Mouse (Mus musculus) layer of hippocampus, postnatal 25 days (tissue): ENCODE data around the gene Hoxb9. TPM values are rescaled to one million over a fixed set of nuclear protein-coding genes. Genes with fewer than 3 reads are reported as not detected.

Experiments
- DNase-seq, 2 experiments: peaks; one replicate each; pipeline ENCODE4 v3.0.0; 2022; ENCODE audit warnings: mixed read lengths in 2 of 2, low spot score in 1 of 2; ENCODE audit errors: extremely low spot score in 1 of 2
- total RNA-seq, 2 experiments: library from RNA; stranded (reverse); gene quantifications; 2 replicates each; pipeline ENCODE4 v1.2.3; 2021

Gene Hoxb9
- total RNA-seq, 2 experiments from 2014 or later: not detected

GRCm38 (mm10) chr11:96297428-96297827 lies 26.2 kb downstream of the Hoxb9 start:
- DNase-seq: no peak

DNA sequence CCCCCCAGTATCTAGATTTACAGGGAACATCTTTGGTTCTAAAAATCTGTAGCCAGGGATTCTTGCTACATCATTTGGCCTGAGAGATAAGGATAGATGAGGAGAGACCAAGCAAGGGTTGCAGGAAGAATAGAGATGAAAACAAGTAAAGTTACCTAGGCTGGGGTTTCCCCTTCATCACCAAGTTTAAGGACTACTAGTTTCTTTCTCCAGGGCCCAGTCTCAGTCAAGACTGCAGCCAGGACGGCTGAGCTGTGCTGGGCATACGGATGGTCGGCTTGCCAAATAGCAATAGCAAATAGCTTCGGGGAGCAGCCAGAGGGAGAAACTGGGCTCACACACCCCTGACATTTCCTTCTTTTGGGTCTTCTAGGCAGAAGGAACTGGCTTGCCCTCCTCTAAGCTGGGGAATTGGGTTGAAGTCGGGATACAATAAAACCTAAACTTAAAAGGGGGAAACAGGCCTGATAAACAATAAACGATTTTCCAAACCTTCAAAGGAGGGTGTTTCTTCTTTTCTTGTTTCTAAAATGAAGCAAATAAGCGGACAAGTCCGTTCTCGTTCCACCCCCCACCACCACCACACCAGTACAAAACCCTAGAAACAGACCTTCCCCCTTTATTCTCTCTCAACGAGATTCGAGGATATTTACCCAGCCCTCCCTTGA lies 26.8 kb downstream of the Hoxb9 start:
- DNase-seq: no peak

- DNase-seq: no peak
Observed at GRCm38 (mm10) chr11:96298895-96299667, 27.8 kb downstream of the Hoxb9 start.

DNA sequence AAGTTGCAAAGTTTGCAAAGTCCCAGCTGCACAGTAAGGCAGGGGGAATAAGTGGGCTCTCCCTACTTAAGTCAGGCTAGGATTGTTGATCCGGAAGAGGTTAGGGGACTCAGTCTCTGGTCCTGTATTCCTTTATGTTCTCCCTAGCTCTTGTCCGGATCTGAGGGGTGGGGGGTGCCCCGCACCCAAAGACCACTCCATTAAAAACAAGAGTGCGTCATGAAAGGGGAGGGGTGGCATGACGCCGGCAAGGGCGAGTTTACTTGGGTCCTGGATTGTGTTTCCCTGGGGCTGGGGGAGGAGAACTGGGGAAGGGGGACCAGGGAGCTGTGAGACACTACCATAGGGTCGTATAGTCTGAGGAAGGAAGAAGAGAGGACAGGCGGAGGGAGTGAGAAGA lies 28.5 kb downstream of the Hoxb9 start:
- no peak for DNase-seq

DNA sequence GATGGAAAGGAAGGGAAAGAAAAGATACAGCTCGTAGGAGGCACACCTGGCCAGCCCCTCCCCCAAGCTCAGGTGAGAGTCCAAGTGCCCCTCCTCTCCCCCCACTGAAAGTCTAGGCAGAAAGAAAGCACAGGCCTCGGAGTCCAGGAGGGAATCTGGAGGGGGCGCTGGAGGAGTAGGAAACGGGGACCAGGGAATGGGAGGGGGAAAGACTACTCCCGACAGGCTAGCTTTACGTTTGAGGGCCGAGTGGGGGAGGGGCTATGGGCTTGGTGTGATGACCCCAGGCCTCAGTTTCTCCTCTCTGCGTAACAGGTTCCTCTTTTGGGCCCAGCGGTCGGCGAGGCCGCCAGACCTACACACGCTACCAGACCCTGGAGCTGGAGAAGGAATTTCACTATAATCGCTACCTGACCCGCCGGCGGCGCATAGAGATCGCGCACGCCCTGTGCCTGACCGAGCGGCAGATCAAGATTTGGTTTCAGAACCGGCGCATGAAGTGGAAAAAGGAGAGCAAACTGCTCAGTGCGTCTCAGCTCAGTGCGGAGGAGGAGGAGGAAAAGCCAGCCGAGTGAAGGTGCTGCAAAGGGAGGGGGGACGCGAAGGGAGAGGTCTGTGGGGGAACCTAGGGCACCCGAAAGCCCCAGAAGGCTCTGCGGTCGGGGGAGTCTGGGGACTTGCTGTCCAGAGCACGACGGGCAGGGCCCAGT lies 29.3 kb downstream of the Hoxb9 start:
- DNase-seq: no peak

- no peak for DNase-seq
Observed at GRCm38 (mm10) chr11:96301064-96301431, 29.8 kb downstream of the Hoxb9 start.

DNA sequence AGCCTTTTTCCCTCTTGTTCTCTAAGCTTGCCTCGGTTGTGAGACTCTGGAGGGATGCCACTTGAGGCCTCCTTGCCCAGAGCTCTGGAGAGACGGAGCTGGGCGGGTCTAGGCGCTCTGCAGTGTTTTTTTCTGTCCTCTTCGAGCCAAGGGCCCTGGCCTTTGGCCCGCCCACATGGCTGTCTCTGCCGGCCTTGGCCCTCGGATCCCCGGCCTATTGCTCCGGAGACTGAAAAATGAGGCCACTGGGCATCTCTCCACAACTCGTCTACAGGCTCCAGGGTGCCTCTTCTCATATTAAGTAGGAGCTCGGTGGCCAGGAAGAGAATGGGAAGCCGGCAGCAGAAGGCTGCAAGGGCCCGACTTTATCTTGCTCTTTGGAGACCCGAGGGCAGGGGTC lies 30.6 kb downstream of the Hoxb9 start:
- DNase-seq: no peak

GRCm38 (mm10) chr11:96302381-96303150 lies 31.3 kb downstream of the Hoxb9 start:
- no peak for DNase-seq

GRCm38 (mm10) chr11:96303151-96304099 lies 32.2 kb downstream of the Hoxb9 start, which contains the start of gene Hoxb5:
Gene Hoxb5 (plus strand): TSS chr11:96303336.
- DNase-seq: peak in 1 of 2 experiments; percentile 41

- DNase-seq: no peak
Observed at GRCm38 (mm10) chr11:96304381-96305195, 33.3 kb downstream of the Hoxb9 start.

GRCm38 (mm10) chr11:96305505-96306182 lies 34.4 kb downstream of the Hoxb9 start:
- DNase-seq: no peak

DNA sequence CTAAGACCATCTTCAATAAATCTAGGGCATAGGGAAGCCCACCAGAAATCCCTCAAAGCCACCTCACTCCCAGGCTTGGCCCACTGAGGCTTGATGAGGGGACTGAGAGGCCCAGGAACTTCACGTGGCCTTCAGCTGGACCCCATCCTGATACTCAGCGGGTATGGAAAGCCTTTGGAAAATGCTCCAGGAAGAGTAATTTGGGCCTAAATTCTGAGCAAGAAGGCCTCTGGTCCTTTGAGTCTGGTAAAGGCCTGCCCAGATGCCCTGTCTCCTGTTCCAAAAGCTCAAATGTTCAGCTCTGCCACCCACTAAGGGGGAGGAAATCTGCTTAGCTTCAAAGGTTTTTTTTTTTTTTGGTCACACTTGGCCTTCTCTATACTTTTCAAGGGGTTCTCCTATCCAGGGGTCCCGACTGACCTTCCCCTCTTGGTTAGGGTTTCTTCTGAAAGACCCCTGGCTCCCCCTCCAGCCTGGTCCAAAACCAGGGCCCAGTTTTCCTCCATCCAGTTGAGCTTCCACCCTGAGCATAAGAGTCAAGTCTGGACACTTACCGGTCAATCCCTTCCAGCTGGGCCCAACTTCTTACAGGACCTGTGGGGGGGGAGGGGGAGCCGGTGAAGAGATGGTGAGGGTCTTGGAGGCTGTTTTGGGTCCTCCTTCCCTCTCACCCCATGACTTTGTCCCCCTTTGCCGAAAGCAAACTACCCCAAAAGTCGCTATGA lies 35.1 kb downstream of the Hoxb9 start:
- DNase-seq: no peak

DNA sequence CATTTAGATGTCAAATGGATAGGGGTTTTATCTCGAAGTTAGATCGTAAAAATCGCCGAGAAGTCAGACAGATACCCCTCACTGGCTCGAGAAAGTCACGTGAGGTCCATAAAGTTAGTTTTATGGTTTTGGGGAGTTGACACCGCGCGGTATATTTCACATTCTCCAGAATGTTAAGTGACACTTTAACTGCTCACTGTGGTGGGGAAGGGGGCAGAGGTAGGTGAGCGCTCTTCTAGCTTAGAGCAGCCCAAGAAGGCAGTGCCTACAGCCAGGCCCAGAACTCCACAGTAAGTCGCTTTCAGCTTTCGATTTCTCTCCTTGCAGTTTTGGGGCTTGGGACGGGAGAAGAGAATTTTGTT lies 35.6 kb downstream of the Hoxb9 start:
- no peak for DNase-seq

GRCm38 (mm10) chr11:96308763-96309162 lies 37.5 kb downstream of the Hoxb9 start:
- DNase-seq: no peak

GRCm38 (mm10) chr11:96309288-96309687 lies 38.0 kb downstream of the Hoxb9 start:
- DNase-seq: no peak

DNA sequence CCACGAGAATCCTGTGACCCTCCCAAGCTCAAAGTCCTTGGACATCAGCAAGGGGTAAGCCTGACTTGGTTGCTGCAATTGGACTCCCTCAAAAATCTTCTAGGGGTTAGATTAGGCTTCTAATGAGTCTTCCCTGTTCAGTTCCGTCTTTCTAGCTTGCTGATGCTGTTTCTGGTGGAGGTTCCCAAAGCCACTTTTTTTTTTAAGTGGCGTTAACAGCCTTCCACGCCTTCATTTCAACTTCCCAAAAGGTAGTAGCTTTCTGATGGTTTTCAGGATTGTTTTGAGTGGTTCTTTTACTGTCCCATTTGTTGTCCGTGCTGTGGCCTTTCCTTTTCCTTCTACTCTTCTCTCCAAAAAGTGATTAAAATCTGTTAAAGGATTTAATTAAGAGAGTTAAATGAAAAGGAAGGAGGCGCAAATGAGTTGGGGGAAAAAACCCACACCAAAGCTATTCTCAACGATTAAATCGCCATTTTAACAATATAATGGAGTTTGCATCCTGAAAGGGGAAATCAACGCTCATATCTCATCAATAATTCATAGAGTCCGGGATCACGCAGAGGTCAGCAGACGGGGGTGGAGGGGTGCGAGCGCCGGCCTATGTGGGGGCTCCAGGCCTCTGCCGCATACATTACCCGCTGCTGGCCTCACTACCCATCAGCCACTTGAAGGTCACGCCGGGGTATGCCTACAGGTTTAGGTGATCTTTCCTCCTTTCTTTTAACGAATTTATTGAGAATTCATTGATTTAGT lies 39.1 kb downstream of the Hoxb9 start:
- DNase-seq: no peak

DNA sequence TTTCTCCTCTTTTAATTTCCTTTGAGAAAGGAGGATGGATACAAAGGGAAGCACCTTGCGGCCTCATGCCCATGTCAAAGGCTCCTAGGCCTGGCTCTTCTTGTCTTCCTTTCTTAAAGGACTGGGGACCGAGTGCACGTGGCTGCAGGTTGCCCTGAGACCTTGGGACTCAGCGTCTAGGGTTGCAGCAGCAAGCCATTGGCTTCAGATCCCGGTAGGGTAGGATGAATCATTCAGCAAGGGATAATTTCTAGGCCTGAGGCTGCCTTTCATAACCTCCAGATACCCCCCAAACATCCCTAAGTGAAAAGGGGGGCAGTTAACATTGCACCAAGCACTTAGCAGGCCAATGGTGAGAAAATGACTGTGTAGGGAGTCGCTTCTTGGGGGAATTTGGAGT lies 39.8 kb downstream of the Hoxb9 start:
- no peak for DNase-seq
